Mouse (Mus musculus) bone marrow macrophage, adult 2 months (primary cell): ENCODE data around the gene Slc1a3.

Experiments used
- CTCF ChIP-seq: IDR thresholded peaks from 2 replicates; pipeline ENCODE4 v1.5.1; 2012; ENCODE audit warnings: low read depth, mild to moderate bottlenecking, low read length, moderate library complexity
- POLR2A ChIP-seq: IDR thresholded peaks from 2 replicates; pipeline ENCODE4 v1.6.1; 2012; ENCODE audit warnings: mild to moderate bottlenecking, low read depth, low read length, borderline replicate concordance

GRCm38 (mm10) chr15:8733669-8734362 lies 23.3 kb upstream of the Slc1a3 start:
- TF ChIP-seq CTCF (no peak), POLR2A (no peak)
